Mouse (Mus musculus) testis, adult 2 months (tissue): Measurements from ENCODE around the gene Hoxd4.

Experiments used
- CTCF ChIP-seq: fragments of 200-500 bp; IDR thresholded peaks from 2 replicates; pipeline ENCODE4 v1.5.1; 2012; ENCODE audit warnings: low read depth, mild to moderate bottlenecking, inconsistent platforms, low read length, moderate library complexity; ENCODE audit not compliant: control insufficient read depth, insufficient read depth, insufficient replicate concordance
- POLR2A ChIP-seq: fragments of 200-500 bp; IDR thresholded peaks from 2 replicates; pipeline ENCODE4 v1.6.1; 2012; ENCODE audit warnings: low read depth, mild to moderate bottlenecking, inconsistent platforms, low read length, moderate library complexity; ENCODE audit not compliant: control insufficient read depth

DNA sequence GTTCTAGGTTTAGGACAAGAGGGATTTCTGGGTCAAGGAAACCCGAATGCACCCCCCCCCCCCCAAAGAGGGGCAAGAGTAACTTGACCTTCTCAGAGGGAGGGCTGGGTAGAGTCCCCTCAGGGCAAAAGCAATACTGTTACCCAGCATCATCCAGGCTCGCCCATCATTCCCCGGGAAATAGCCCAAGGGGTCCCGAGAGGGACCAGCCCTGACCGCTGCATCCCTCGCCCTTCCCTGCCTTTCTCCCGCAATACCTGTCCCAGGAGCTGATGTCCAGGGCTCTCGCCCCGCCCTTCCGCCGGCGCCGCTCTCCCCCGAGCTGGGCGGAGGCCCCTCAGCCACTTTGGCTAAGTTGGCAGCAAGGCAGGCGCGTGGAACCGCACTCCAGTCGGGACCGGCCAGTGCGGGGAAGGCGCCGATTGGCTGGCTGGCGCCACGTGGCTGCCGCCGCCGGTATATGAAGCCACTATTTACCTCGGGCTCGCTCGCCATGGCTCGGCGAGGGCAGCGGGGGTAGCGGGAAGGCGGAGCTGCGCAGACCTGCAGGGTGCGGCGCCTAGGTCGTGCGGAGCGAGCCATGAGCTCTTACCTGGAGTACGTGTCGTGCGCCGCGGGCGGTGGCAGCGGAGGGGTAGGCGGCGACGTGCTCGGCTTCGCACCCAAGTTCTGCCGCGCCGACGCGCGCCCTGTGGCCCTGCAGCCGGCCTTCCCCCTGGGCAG, 51.0 kb downstream of the Hoxd4 start, which contains the start of gene Hoxd1:
- TF ChIP-seq POLR2A, result no peak
- TF ChIP-seq CTCF, result no peak
